Mouse (Mus musculus) MEL (cell line): ENCODE measurements at regions not wholly inside any gene's neighbourhood (a gene's known extent, or its start where the extent isn't known, plus 50 kb on each side); places are given as distances from the start of the nearest gene placed in this dataset.

ENCODE experiments used
- DNase-seq: peaks from one replicate; pipeline ENCODE4 v3.0.0; 2011; ENCODE audit warnings: low read depth, low spot score
- H3K27ac ChIP-seq: 2 replicates; pipeline ENCODE4 v1.5.1; 2012; ENCODE audit warnings: low read depth, mild to moderate bottlenecking, control low read depth, low read length, moderate library complexity; ENCODE audit not compliant: control insufficient read depth
- H3K27me3 ChIP-seq, 2 experiments: fragments of 150-350 bp in 1 of 2; sonication (generic) in 1 of 2; 2 replicates each; pipeline ENCODE4 v1.6.1; 2012; ENCODE audit warnings: low read length in 2 of 2, mild to moderate bottlenecking in 2 of 2, improper control_type of control experiment in 1 of 2, moderate library complexity in 1 of 2; ENCODE audit not compliant: insufficient read depth in 2 of 2, control insufficient read depth in 1 of 2
- H3K36me3 ChIP-seq, 2 experiments: 2 replicates each; pipeline ENCODE4 v1.6.1; 2012 to 2014; ENCODE audit warnings: low read length in 2 of 2, improper control_type of control experiment in 1 of 2, inconsistent platforms in 1 of 2, mild to moderate bottlenecking in 1 of 2; ENCODE audit not compliant: insufficient read depth in 2 of 2, control insufficient read depth in 1 of 2
- H3K4me1 ChIP-seq, 2 experiments: fragments of 150-350 bp in 1 of 2; sonication (generic) in 1 of 2; 2 replicates each; pipeline ENCODE4 v1.6.1; 2012; ENCODE audit warnings: low read length in 2 of 2, improper control_type of control experiment in 1 of 2, mild to moderate bottlenecking in 1 of 2; ENCODE audit not compliant: insufficient read depth in 2 of 2, control insufficient read depth in 1 of 2
- H3K4me3 ChIP-seq, 2 experiments: fragments of 150-350 bp in 1 of 2; sonication (generic) in 1 of 2; 2 replicates each; pipeline ENCODE4 v1.5.1; 2012; ENCODE audit warnings: low read depth in 2 of 2, low read length in 2 of 2, mild to moderate bottlenecking in 2 of 2, moderate library complexity in 2 of 2, control low read depth in 1 of 2, improper control_type of control experiment in 1 of 2; ENCODE audit not compliant: control insufficient read depth in 1 of 2, insufficient read depth in 1 of 2
- H3K79me2 ChIP-seq: 2 replicates; pipeline ENCODE4 v1.6.1; 2012; ENCODE audit warnings: mild to moderate bottlenecking, low read length, moderate library complexity; ENCODE audit not compliant: control insufficient read depth, poor library complexity, insufficient read depth
- H3K9ac ChIP-seq: 2 replicates; pipeline ENCODE4 v1.6.1; 2012; ENCODE audit warnings: low read depth, mild to moderate bottlenecking, control low read depth, low read length, moderate library complexity; ENCODE audit not compliant: control insufficient read depth, poor library complexity, severe bottlenecking
- H3K9me3 ChIP-seq: fragments of 150-350 bp; sonication (generic); replicated peaks from 2 replicates; pipeline ENCODE4 v1.6.1; 2012; ENCODE audit warnings: mild to moderate bottlenecking, low read length, improper control_type of control experiment, moderate library complexity; ENCODE audit not compliant: insufficient read depth
- CHD1 ChIP-seq: IDR thresholded peaks from 2 replicates; pipeline ENCODE4 v1.6.1; 2012; ENCODE audit warnings: low read depth, mild to moderate bottlenecking, inconsistent platforms, low read length, improper control_type of control experiment
- CHD2 ChIP-seq: IDR thresholded peaks from 2 replicates; pipeline ENCODE4 v1.6.1; 2011; ENCODE audit warnings: low read length, improper control_type of control experiment
- ELF1 ChIP-seq: IDR thresholded peaks from 2 replicates; pipeline ENCODE4 v1.6.1; 2014; ENCODE audit warnings: low read depth, mild to moderate bottlenecking, inconsistent platforms, low read length, improper control_type of control experiment, moderate library complexity
- ETS1 ChIP-seq: IDR thresholded peaks from 2 replicates; pipeline ENCODE4 v1.6.1; 2012; ENCODE audit warnings: low read depth, mild to moderate bottlenecking, inconsistent platforms, low read length, improper control_type of control experiment, moderate library complexity
- GABPA ChIP-seq: IDR thresholded peaks from 2 replicates; pipeline ENCODE4 v1.6.1; 2012; ENCODE audit warnings: low read depth, mild to moderate bottlenecking, inconsistent platforms, low read length, improper control_type of control experiment, moderate library complexity
- JUND ChIP-seq: IDR thresholded peaks from 2 replicates; pipeline ENCODE4 v1.6.1; 2011; ENCODE audit warnings: low read depth, mild to moderate bottlenecking, improper control_type of control experiment, low read length
- KAT2A ChIP-seq: conservative IDR thresholded peaks from 2 replicates; pipeline ENCODE4 v1.6.1; 2012; ENCODE audit warnings: low read depth, low read length, improper control_type of control experiment, inconsistent platforms
- MAFK ChIP-seq: IDR thresholded peaks from 2 replicates; pipeline ENCODE4 v1.6.1; 2011; ENCODE audit warnings: low read depth, mild to moderate bottlenecking, low read length, improper control_type of control experiment, borderline replicate concordance
- MAX ChIP-seq: IDR thresholded peaks from 2 replicates; pipeline ENCODE4 v1.6.1; 2011; ENCODE audit warnings: low read length, improper control_type of control experiment
- MAZ ChIP-seq: IDR thresholded peaks from 2 replicates; pipeline ENCODE4 v1.6.1; 2012; ENCODE audit warnings: low read depth, mild to moderate bottlenecking, inconsistent platforms, low read length, improper control_type of control experiment
- MYB ChIP-seq: IDR thresholded peaks from 2 replicates; pipeline ENCODE4 v1.6.1; 2011; ENCODE audit warnings: mild to moderate bottlenecking, low read depth, low read length, improper control_type of control experiment
- NELFE ChIP-seq: IDR thresholded peaks from 2 replicates; pipeline ENCODE4 v1.6.1; 2011; ENCODE audit warnings: low read depth, low read length, improper control_type of control experiment
- POLR2A ChIP-seq, 2 experiments: IDR thresholded peaks; 2 replicates each; pipeline ENCODE4 v1.6.1; 2011 to 2012; ENCODE audit warnings: low read length in 2 of 2, mild to moderate bottlenecking in 2 of 2, control low read depth in 1 of 2, improper control_type of control experiment in 1 of 2, low read depth in 1 of 2, moderate library complexity in 1 of 2; ENCODE audit not compliant: control insufficient read depth in 1 of 2, insufficient read depth in 1 of 2, poor library complexity in 1 of 2
- RAD21 ChIP-seq: IDR thresholded peaks from 2 replicates; pipeline ENCODE4 v1.6.1; 2011; ENCODE audit warnings: mild to moderate bottlenecking, low read depth, low read length, improper control_type of control experiment
- RCOR1 ChIP-seq: IDR thresholded peaks from 2 replicates; pipeline ENCODE4 v1.6.1; 2012; ENCODE audit warnings: low read depth, mild to moderate bottlenecking, inconsistent platforms, low read length, improper control_type of control experiment
- SIN3A ChIP-seq: IDR thresholded peaks from 2 replicates; pipeline ENCODE4 v1.6.1; 2012; ENCODE audit warnings: low read length, improper control_type of control experiment, inconsistent platforms
- TAL1 ChIP-seq: IDR thresholded peaks from 2 replicates; pipeline ENCODE4 v1.6.1; 2012; ENCODE audit warnings: mild to moderate bottlenecking, inconsistent platforms, low read length, moderate library complexity, mixed read lengths
- USF2 ChIP-seq, 2 experiments: IDR thresholded peaks; 2 replicates each; pipeline ENCODE4 v1.6.1; 2011 to 2012; ENCODE audit warnings: improper control_type of control experiment in 2 of 2, low read length in 2 of 2, borderline replicate concordance in 1 of 2, inconsistent platforms in 1 of 2, low read depth in 1 of 2, mild to moderate bottlenecking in 1 of 2; ENCODE audit not compliant: insufficient read depth in 1 of 2
- ZC3H11A ChIP-seq: IDR thresholded peaks from 2 replicates; pipeline ENCODE4 v1.6.1; 2012; ENCODE audit warnings: low read depth, mild to moderate bottlenecking, inconsistent platforms, low read length, improper control_type of control experiment
- ZKSCAN1 ChIP-seq: IDR thresholded peaks from 2 replicates; pipeline ENCODE4 v1.6.1; 2012; ENCODE audit warnings: low read depth, mild to moderate bottlenecking, inconsistent platforms, low read length, improper control_type of control experiment, moderate library complexity

DNA sequence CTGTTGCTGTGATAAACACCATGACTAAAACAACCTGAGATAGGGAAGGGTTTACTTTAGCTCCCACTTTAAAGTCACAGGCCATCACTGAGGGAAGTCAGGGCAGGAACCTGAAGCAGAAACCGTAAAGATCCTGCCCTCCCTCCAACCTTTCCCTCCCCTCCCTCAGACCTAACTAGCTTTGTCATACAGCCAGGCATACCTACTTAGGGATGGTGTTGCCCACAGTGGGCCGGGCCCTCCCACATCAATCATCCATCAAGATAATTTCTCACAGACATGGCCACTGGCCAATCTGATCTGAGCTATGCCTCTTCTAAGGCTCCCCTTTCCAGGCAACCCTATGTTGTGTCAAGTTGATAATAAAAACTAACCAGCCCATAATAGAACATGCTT is 989.7 kb downstream of the 4930447A16Rik start:
- no peaks in the 10 kb centered on the region for H3K79me2 ChIP-seq
- no peaks in the 10 kb centered on the region for H3K4me1 ChIP-seq
- no peak overlapping the region for H3K4me3 ChIP-seq
- H3K27me3 ChIP-seq = peaks cover 0 to 1% of the 10 kb centered on the region in 2 experiments; a peak in 2 of 4 replicates
- no peak overlapping the region for H3K27ac ChIP-seq
- no peaks in the 10 kb centered on the region for H3K9me3 ChIP-seq
- TF ChIP-seq MAFK (no peak), MYB (no peak), TAL1 (no peak), POLR2A (IDR thresholded peaks at IDR 0.05; ENCODE audit: control insufficient read depth in 1 of 2, insufficient read depth in 1 of 2, low read depth in 1 of 2, low read length in 2 of 2, poor library complexity in 1 of 2) (no peak), CHD2 (no peak), ZC3H11A (no peak), CHD1 (no peak)
- no peak for DNase-seq
- no peak overlapping the region for H3K9ac ChIP-seq
- H3K36me3 ChIP-seq = no peaks in the 10 kb centered on the region

DNA sequence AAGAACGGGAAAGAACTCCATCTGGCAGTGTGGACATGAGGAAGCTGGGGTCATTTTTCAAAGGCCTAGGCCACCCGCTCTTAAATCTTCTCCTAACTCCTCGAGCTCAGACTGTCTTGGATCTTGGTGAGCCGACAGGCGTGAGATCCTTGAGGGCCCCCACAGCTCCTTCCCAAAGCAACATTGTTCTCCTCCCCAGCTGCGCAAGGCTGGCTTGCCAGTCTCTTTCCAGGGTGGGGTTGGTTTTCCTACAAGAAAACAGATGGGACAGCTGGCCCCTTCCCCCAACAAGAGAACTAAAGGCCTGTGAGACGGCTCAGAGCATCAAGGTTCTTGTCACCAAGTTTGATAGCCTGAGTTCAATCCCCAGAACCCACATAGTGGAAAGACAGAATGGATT is 994.3 kb downstream of the 4930447A16Rik start:
- Histone ChIP-seq H3K27me3 (peaks cover 0 to 11% of the 10 kb centered on the region in 2 experiments; a peak in 3 of 4 replicates), H3K4me3 (no peak overlapping the region), H3K4me1 (no peaks in the 10 kb centered on the region), H3K9ac (no peak overlapping the region), H3K79me2 (no peaks in the 10 kb centered on the region), H3K27ac (no peak overlapping the region), H3K9me3 (no peaks in the 10 kb centered on the region), H3K36me3 (no peaks in the 10 kb centered on the region)
- TF ChIP-seq MAZ (no peak), NELFE (no peak), MAFK (no peak), USF2 (IDR thresholded peaks at IDR 0.05; ENCODE audit: borderline replicate concordance in 1 of 2, insufficient read depth in 1 of 2, low read depth in 1 of 2, low read length in 2 of 2) (no peak), TAL1 (no peak), SIN3A (no peak), GABPA (no peak), ZKSCAN1 (no peak), CHD1 (no peak), ELF1 (no peak), CHD2 (no peak), KAT2A (no peak), ETS1 (no peak)
- DNase-seq = no peak

DNA sequence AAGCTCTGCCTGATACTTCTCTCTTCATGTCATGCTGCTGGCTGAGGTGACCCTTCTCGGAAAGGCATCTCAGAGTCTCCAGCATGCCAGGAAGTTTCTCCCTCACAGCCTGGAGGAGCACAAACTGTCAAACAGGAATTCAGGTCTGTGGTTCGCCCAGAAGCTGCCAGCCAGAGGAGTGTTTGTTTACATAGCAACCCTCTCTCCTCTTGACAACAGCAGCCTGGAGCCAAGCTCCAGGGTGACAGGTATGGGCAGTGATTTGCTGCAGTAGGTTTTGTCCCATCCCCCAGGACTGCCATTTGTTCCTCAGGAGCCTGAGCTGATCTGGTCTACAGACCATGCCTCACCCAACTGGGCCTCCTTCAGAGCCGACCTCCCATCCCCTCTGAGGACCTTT is 995.4 kb downstream of the 4930447A16Rik start:
- no peak for DNase-seq
- H3K79me2 ChIP-seq = no peaks in the 10 kb centered on the region
- peaks cover 0 to 11% of the 10 kb centered on the region in 2 experiments; a peak in 3 of 4 replicates for H3K27me3 ChIP-seq
- no peaks in the 10 kb centered on the region for H3K9me3 ChIP-seq
- no peak overlapping the region for H3K9ac ChIP-seq
- no peak overlapping the region for H3K27ac ChIP-seq
- TF ChIP-seq RCOR1 = no peak
- no peak for TF ChIP-seq JUND
- TF ChIP-seq MAX = no peak
- TF ChIP-seq MAZ = no peak
- TF ChIP-seq KAT2A = no peak
- TF ChIP-seq TAL1 = no peak
- TF ChIP-seq RAD21 = no peak
- no peak for TF ChIP-seq ETS1
- no peaks in the 10 kb centered on the region for H3K4me1 ChIP-seq
- H3K36me3 ChIP-seq = no peaks in the 10 kb centered on the region
- H3K4me3 ChIP-seq = no peak overlapping the region
